Mouse (Mus musculus) lung, embryonic 15.5 days (tissue): ENCODE measurements around the gene Hoxd12. TPM values are rescaled to one million over a fixed set of nuclear protein-coding genes. Genes with fewer than 3 reads are reported as not detected.

Experiments used
- ATAC-seq: fragments of 200-750 bp; cut with Nextera tagmentation; 2 replicates; pipeline ENCODE4 v1.8.0; 2017; ENCODE audit warnings: moderate number of reproducible peaks, borderline replicate concordance; ENCODE audit not compliant: low FRiP score, low TSS enrichment; ENCODE audit errors: extremely low read depth
- H3K27ac ChIP-seq: fragments of 300-500 bp; sonication (generic); 2 replicates; pipeline ENCODE4 v1.5.1; 2015; ENCODE audit warnings: moderate library complexity, mild to moderate bottlenecking, inconsistent platforms
- H3K27me3 ChIP-seq: fragments of 300-500 bp; sonication (generic); 2 replicates; pipeline ENCODE4 v1.6.1; 2015; ENCODE audit warnings: inconsistent platforms
- H3K36me3 ChIP-seq: fragments of 300-500 bp; sonication (generic); 2 replicates; pipeline ENCODE4 v1.6.1; 2015; ENCODE audit warnings: inconsistent platforms
- H3K4me1 ChIP-seq: fragments of 300-500 bp; sonication (generic); 2 replicates; pipeline ENCODE4 v1.6.1; 2015; ENCODE audit warnings: inconsistent platforms
- H3K4me2 ChIP-seq: fragments of 300-500 bp; sonication (generic); 2 replicates; pipeline ENCODE4 v1.6.1; 2015; ENCODE audit warnings: inconsistent platforms, mild to moderate bottlenecking, moderate library complexity
- H3K4me3 ChIP-seq: fragments of 300-500 bp; sonication (generic); 2 replicates; pipeline ENCODE4 v1.5.1; 2015; ENCODE audit warnings: mild to moderate bottlenecking, inconsistent platforms
- H3K9ac ChIP-seq: fragments of 300-500 bp; sonication (generic); 2 replicates; pipeline ENCODE4 v1.6.1; 2015; ENCODE audit warnings: inconsistent platforms
- H3K9me3 ChIP-seq: fragments of 300-500 bp; sonication (generic); 2 replicates; pipeline ENCODE4 v1.6.1; 2016; ENCODE audit warnings: inconsistent platforms
- WGBS: fragments of 180-500 bp; shearing (Covaris S2); methylation state at CpG from one replicate; pipeline ENCODE4 v1.1.7; 2015; 5-methylcytosine and 5-hydroxymethylcytosine counted together
- polyA plus RNA-seq: library from polyadenylated mRNA; unstranded; fragments of >200 nt; fragmentation: Nextera tagmentation; extraction: Ambion mirVana; gene quantifications from 2 replicates; pipeline ENCODE4 v1.2.1, GENCODE M21; 2015

Hoxd12 gene
- polyA plus RNA-seq, 1 experiment from 2014 or later: not detected

- Histone ChIP-seq H3K36me3 (no peaks in the 10 kb centered on the region), H3K4me2 (no peak overlapping the region), H3K4me3 (no peak overlapping the region), H3K9ac (no peak overlapping the region), H3K9me3 (no peaks in the 10 kb centered on the region), H3K27me3 (peaks cover 97% of the 10 kb centered on the region), H3K27ac (no peak overlapping the region), H3K4me1 (peaks cover 13% of the 10 kb centered on the region)
- ATAC-seq: no peak
- WGBS: 1% methylated on average over 27 of the region's 27 CpGs
Measured at GRCm38 (mm10) chr2:74686988-74687697, 12.3 kb downstream of the Hoxd12 start.

- Histone ChIP-seq H3K9me3 (no peaks in the 10 kb centered on the region), H3K36me3 (no peaks in the 10 kb centered on the region), H3K4me1 (peaks cover 5% of the 10 kb centered on the region), H3K4me3 (no peak overlapping the region), H3K27me3 (peaks cover 97% of the 10 kb centered on the region), H3K4me2 (no peak overlapping the region), H3K9ac (no peak overlapping the region), H3K27ac (no peak overlapping the region)
- no peak for ATAC-seq
- 3% methylated on average over 31 of the region's 31 CpGs for WGBS
Measured at GRCm38 (mm10) chr2:74687698-74688555, 13.1 kb downstream of the Hoxd12 start.

GRCm38 (mm10) chr2:74688795-74689573, 14.2 kb downstream of the Hoxd12 start:
- 4% methylated on average over 12 of the region's 12 CpGs for WGBS
- peaks cover 97% of the 10 kb centered on the region for H3K27me3 ChIP-seq

GRCm38 (mm10) chr2:74689574-74690337, 14.9 kb downstream of the Hoxd12 start:
- no peak overlapping the region for H3K9ac ChIP-seq
- H3K27me3 ChIP-seq: peaks cover 97% of the 10 kb centered on the region
- H3K4me3 ChIP-seq: no peak overlapping the region
- WGBS: 1% methylated on average over 24 of the region's 24 CpGs
- no peak for ATAC-seq
- H3K36me3 ChIP-seq: no peaks in the 10 kb centered on the region
- no peak overlapping the region for H3K27ac ChIP-seq
- H3K9me3 ChIP-seq: no peaks in the 10 kb centered on the region
- no peak overlapping the region for H3K4me2 ChIP-seq
- peaks cover 3% of the 10 kb centered on the region; the same call in 1 of the 2 replicates for H3K4me1 ChIP-seq

More at GRCm38 (mm10) chr2:74688795-74689573, 14.2 kb downstream of the Hoxd12 start:
- H3K4me1 ChIP-seq: peaks cover 3% of the 10 kb centered on the region; the same call in 1 of the 2 replicates
- H3K36me3 ChIP-seq: no peaks in the 10 kb centered on the region
- H3K4me2 ChIP-seq: no peak overlapping the region
- H3K4me3 ChIP-seq: no peak overlapping the region
- no peak overlapping the region for H3K27ac ChIP-seq
- no peaks in the 10 kb centered on the region for H3K9me3 ChIP-seq
- H3K9ac ChIP-seq: no peak overlapping the region
- ATAC-seq: no peak

- Histone ChIP-seq H3K4me2 (no peak overlapping the region), H3K27ac (no peak overlapping the region), H3K27me3 (peaks cover 97% of the 10 kb centered on the region), H3K9ac (no peak overlapping the region), H3K4me1 (peaks cover 3% of the 10 kb centered on the region; the same call in 1 of the 2 replicates), H3K36me3 (no peaks in the 10 kb centered on the region), H3K4me3 (no peak overlapping the region), H3K9me3 (no peaks in the 10 kb centered on the region)
- WGBS: 8% methylated on average over 8 of the region's 8 CpGs
- no peak for ATAC-seq
Measured at GRCm38 (mm10) chr2:74690338-74690716, 15.5 kb downstream of the Hoxd12 start.

GRCm38 (mm10) chr2:74691022-74691951, 16.5 kb downstream of the Hoxd12 start, which contains the start of gene Hoxd10:
Gene Hoxd10, plus strand, starts transcription at chr2:74691924.
- H3K9me3 ChIP-seq: no peaks in the 10 kb centered on the region
- H3K27me3 ChIP-seq: peaks cover 98% of the 10 kb centered on the region
- no peaks in the 10 kb centered on the region for H3K36me3 ChIP-seq
- H3K4me1 ChIP-seq: peaks cover 3% of the 10 kb centered on the region; the same call in 1 of the 2 replicates
- no peak within 1 kb of the TSS for H3K4me2 ChIP-seq
- no peak within 1 kb of the TSS for H3K27ac ChIP-seq
- ATAC-seq: peak; percentile 73; the same call in 1 of the 2 replicates
- no peak within 1 kb of the TSS for H3K4me3 ChIP-seq
- H3K9ac ChIP-seq: no peak within 1 kb of the TSS
- WGBS: under 1% methylated on average over 56 of the region's 56 CpGs

- WGBS: 5% methylated on average over 35 of the region's 35 CpGs
- Histone ChIP-seq H3K36me3 (no peaks in the 10 kb centered on the region), H3K4me3 (no peak overlapping the region), H3K4me2 (no peak overlapping the region), H3K4me1 (peaks cover 3% of the 10 kb centered on the region; the same call in 1 of the 2 replicates), H3K9ac (no peak overlapping the region), H3K27ac (no peak overlapping the region), H3K9me3 (no peaks in the 10 kb centered on the region), H3K27me3 (peaks cover 98% of the 10 kb centered on the region)
- ATAC-seq: no peak
Measured at GRCm38 (mm10) chr2:74691995-74692807, 17.4 kb downstream of the Hoxd12 start.

- H3K4me3 ChIP-seq: no peak overlapping the region
- no peak overlapping the region for H3K27ac ChIP-seq
- no peak overlapping the region for H3K9ac ChIP-seq
- H3K4me1 ChIP-seq: peaks cover 8% of the 10 kb centered on the region
- no peaks in the 10 kb centered on the region for H3K9me3 ChIP-seq
- no peak for ATAC-seq
- H3K36me3 ChIP-seq: no peaks in the 10 kb centered on the region
- H3K4me2 ChIP-seq: no peak overlapping the region
- peaks cover 98% of the 10 kb centered on the region for H3K27me3 ChIP-seq
- WGBS: 1% methylated on average over 20 of the region's 20 CpGs
Measured at GRCm38 (mm10) chr2:74692808-74693431, 18.1 kb downstream of the Hoxd12 start.

- no peaks in the 10 kb centered on the region for H3K9me3 ChIP-seq
- H3K27ac ChIP-seq: no peak overlapping the region
- no peak overlapping the region for H3K9ac ChIP-seq
- H3K4me1 ChIP-seq: peaks cover 13% of the 10 kb centered on the region
- H3K27me3 ChIP-seq: peaks cover 98% of the 10 kb centered on the region
- H3K4me2 ChIP-seq: no peak overlapping the region
- WGBS: 14% methylated on average over 4 of the region's 4 CpGs
- H3K36me3 ChIP-seq: no peaks in the 10 kb centered on the region
- ATAC-seq: no peak
- no peak overlapping the region for H3K4me3 ChIP-seq
Measured at GRCm38 (mm10) chr2:74693432-74693827, 18.6 kb downstream of the Hoxd12 start.
